Mouse (Mus musculus): ENCODE results near the gene Mpped2. TPM values are rescaled to one million over a fixed set of nuclear protein-coding genes. Genes with fewer than 3 reads are reported as not detected.

The Mpped2 gene
- total RNA-seq, 2 experiments from 2014 or later: not detected

GRCm38 (mm10) chr2:106888174-106888573 lies 195.1 kb downstream of the Mpped2 start:
- no peak for ATAC-seq (replicated peaks; ENCODE audit: low FRiP score, poor library complexity, severe bottlenecking)

- ATAC-seq (replicated peaks; ENCODE audit: low FRiP score, poor library complexity, severe bottlenecking): no peak
Measured at GRCm38 (mm10) chr2:106889297-106890000, 196.4 kb downstream of the Mpped2 start.

DNA sequence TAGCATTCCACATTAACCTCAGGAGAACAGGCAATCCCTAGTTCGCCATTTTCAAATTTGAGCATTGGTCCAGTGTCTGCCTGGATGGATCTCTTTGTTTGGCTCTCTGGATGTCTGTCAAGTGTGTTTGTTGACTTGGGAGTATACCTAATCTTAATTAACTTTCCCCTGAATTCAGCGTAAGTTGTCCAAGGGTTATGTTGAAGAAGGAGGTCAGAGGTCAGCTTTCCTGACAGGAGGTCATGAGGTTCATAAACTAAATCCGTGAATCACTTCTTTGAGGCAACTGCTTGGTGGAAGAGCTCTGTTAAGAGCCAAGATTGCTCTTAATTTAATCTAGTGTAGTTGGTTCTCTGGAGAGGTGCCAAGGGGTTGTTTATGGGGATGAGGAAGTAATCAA lies 200.3 kb downstream of the Mpped2 start:
- no peak for ATAC-seq (replicated peaks; ENCODE audit: low FRiP score, poor library complexity, severe bottlenecking)

GRCm38 (mm10) chr2:106895326-106896023 lies 202.4 kb downstream of the Mpped2 start:
- no peak for ATAC-seq (replicated peaks; ENCODE audit: low FRiP score, poor library complexity, severe bottlenecking)

DNA sequence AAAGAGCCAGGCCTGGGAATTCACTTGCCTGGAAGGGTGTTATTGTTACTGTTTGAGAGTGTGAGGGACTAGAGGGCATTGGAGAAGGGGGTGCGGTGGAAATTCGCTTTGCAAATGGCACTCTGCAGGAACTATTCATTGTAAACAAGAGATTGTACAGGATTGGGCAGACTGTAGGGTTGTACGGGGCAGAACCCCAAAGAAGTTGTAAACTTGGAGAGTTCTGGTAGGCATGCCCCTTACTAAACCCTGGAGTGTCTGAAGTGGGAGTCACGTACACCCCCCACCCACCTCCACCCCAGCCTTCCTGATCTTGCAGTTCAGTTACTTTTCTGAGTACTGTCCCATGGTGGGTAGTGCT lies 202.9 kb downstream of the Mpped2 start:
- no peak for ATAC-seq (replicated peaks; ENCODE audit: low FRiP score, poor library complexity, severe bottlenecking)

- no peak for ATAC-seq (replicated peaks; ENCODE audit: low FRiP score, poor library complexity, severe bottlenecking)
Measured at GRCm38 (mm10) chr2:106911951-106912480, 218.9 kb downstream of the Mpped2 start.
